Mouse (Mus musculus): Measurements from ENCODE around the gene Slco1a1. TPM values are rescaled to one million over a fixed set of nuclear protein-coding genes. Genes with fewer than 3 reads are reported as not detected.

Gene Slco1a1
- not detected in 2 replicates for polyA plus RNA-seq (2014; fragmentation: Nextera tagmentation; extraction: Ambion mirVana)

DNA sequence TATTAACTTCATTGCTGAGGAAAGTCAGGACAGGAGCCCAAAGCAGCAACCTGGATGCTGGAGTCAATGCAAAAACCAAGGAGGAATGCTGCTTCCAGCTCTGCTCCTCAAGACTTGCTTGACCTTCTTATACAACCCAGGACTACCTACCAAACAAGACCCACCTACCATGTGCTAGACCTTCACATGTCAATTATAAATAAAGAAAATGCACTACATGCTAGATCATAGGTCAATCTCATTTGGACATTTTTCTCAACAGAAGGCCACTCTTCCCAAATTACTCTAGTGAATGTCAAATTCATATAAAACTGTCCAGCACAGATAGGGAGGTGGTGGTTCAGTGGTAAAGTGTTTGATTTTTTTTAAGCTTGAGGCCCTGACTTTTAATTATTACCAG, at the start of gene Slco1a1:
Gene Slco1a1, minus strand, starts transcription at position 101 of the 400 bp plus-strand sequence.
- H3K27me3 ChIP-seq (ENCODE audit: control insufficient read depth, insufficient read depth, low read length), result no peaks in the 10 kb centered on the region
- no peak within 1 kb of the TSS for H3K9ac ChIP-seq (ENCODE audit: low read length)
- no peaks in the 10 kb centered on the region for H3K9me3 ChIP-seq (ENCODE audit: control insufficient read depth, low read length)
- DNase-seq (ENCODE audit: low spot score) (no peak), ATAC-seq (ENCODE audit: insufficient number of reproducible peaks, low FRiP score, low TSS enrichment, low read depth) (no peak)
- H3K4me2 ChIP-seq (ENCODE audit: low read depth, severe bottlenecking), result no peak within 1 kb of the TSS
- H3K4me1 ChIP-seq (ENCODE audit: control insufficient read depth, insufficient read depth, low read length), result no peaks in the 10 kb centered on the region
- no peak within 1 kb of the TSS for H3K27ac ChIP-seq (replicated peaks; ENCODE audit: low read depth, low read length)
- H3K4me3 ChIP-seq (ENCODE audit: low read depth, low read length), result no peak within 1 kb of the TSS
- H3K36me3 ChIP-seq (ENCODE audit: control insufficient read depth, insufficient read depth, low read length), result no peaks in the 10 kb centered on the region

DNA sequence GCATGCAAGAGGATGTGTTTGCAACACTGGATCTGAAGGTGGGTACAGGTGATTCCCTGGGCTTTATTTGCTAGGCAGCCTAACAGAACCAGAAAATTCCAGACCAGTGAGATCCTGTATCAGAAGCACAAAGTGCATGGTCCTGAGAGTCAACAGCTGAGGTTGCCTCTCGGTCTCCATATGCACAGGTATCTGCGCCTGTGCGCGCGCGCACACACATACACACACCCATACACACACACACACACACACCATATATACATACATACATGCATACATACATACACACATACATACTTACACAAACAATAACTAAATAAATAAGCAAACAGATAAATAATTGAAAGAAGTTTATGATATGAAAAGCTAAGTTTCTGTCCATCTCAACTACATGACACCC, 40.0 kb upstream of the Slco1a1 start:
- Histone ChIP-seq H3K9me3 (ENCODE audit: control insufficient read depth, low read length) (no peaks in the 10 kb centered on the region), H3K4me3 (ENCODE audit: low read depth, low read length) (no peak overlapping the region), H3K36me3 (ENCODE audit: control insufficient read depth, insufficient read depth, low read length) (no peaks in the 10 kb centered on the region), H3K4me2 (ENCODE audit: low read depth, severe bottlenecking) (no peak overlapping the region), H3K27me3 (ENCODE audit: control insufficient read depth, insufficient read depth, low read length) (no peaks in the 10 kb centered on the region), H3K27ac (replicated peaks; ENCODE audit: low read depth, low read length) (no peak overlapping the region), H3K9ac (ENCODE audit: low read length) (no peak overlapping the region), H3K4me1 (ENCODE audit: control insufficient read depth, insufficient read depth, low read length) (no peaks in the 10 kb centered on the region)
- over 99% methylated on average over 6 of the region's 6 CpGs for WGBS
- ATAC-seq (ENCODE audit: insufficient number of reproducible peaks, low FRiP score, low TSS enrichment, low read depth) (0 out of 2 replicates have a peak, but pooled peaks have one; percentile 21), DNase-seq (ENCODE audit: low spot score) (no peak)

DNA sequence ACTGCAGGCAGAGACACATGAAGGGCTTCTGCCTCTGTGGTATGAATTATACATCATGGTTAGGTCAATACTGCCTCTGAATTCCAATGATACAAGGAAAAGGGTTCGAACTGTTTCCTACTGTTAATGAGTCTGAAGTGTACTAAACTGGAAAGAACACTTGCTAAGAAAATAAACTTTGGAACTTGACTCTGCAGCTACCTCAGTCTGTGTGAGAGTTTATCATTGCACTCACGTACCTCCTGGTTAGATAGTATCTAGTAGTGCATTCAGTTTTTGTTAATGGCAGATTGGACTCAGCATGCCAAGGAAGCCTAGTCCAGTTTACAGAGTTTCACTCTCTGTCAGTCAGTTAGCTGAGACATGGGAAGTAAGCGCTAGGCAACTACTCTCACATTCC, 37.9 kb upstream of the Slco1a1 start:
- H3K9ac ChIP-seq (ENCODE audit: low read length), result no peak overlapping the region
- WGBS, result 87% methylated on average over 3 of the region's 3 CpGs
- no peak for DNase-seq (ENCODE audit: low spot score)

DNA sequence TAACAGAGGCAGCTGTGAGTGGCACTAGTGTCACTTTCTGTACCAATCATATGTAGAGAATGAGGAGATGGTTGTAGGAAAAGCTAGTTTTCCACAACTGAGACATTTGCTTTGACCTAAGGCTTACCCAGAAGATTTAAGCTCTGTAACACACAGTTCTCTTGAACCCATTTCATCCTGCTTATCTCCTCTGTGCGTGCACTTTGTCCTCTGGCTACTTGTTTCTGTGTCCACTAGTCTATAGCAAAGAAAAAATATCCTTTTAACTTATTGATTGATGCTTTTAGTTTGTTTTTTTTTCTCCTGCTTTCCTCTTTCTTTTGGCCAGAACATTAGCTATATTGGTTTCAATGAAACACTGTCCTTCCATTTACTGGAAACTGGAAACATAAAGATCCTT, 15.7 kb upstream of the Slco1a1 start:
- no peaks in the 10 kb centered on the region for H3K27me3 ChIP-seq (ENCODE audit: control insufficient read depth, insufficient read depth, low read length)
- no peak overlapping the region for H3K4me2 ChIP-seq (ENCODE audit: low read depth, severe bottlenecking)
- no peaks in the 10 kb centered on the region for H3K36me3 ChIP-seq (ENCODE audit: control insufficient read depth, insufficient read depth, low read length)
- no peaks in the 10 kb centered on the region for H3K9me3 ChIP-seq (ENCODE audit: control insufficient read depth, low read length)
- H3K4me1 ChIP-seq (ENCODE audit: control insufficient read depth, insufficient read depth, low read length), result no peaks in the 10 kb centered on the region
- H3K9ac ChIP-seq (ENCODE audit: low read length), result no peak overlapping the region
- DNase-seq (ENCODE audit: low spot score), result no peak
- no peak for ATAC-seq (ENCODE audit: insufficient number of reproducible peaks, low FRiP score, low TSS enrichment, low read depth)
- no peak overlapping the region for H3K27ac ChIP-seq (replicated peaks; ENCODE audit: low read depth, low read length)
- 76% methylated on average over 1 of the region's 1 CpGs for WGBS
- no peak overlapping the region for H3K4me3 ChIP-seq (ENCODE audit: low read depth, low read length)

More for the DNA sequence above, 37.9 kb upstream of the Slco1a1 start:
- Histone ChIP-seq H3K27me3 (ENCODE audit: control insufficient read depth, insufficient read depth, low read length) (no peaks in the 10 kb centered on the region), H3K4me3 (ENCODE audit: low read depth, low read length) (no peak overlapping the region), H3K4me2 (ENCODE audit: low read depth, severe bottlenecking) (no peak overlapping the region), H3K4me1 (ENCODE audit: control insufficient read depth, insufficient read depth, low read length) (no peaks in the 10 kb centered on the region), H3K27ac (replicated peaks; ENCODE audit: low read depth, low read length) (no peak overlapping the region), H3K9me3 (ENCODE audit: control insufficient read depth, low read length) (no peaks in the 10 kb centered on the region), H3K36me3 (ENCODE audit: control insufficient read depth, insufficient read depth, low read length) (no peaks in the 10 kb centered on the region)
- ATAC-seq (ENCODE audit: insufficient number of reproducible peaks, low FRiP score, low TSS enrichment, low read depth), result no peak

DNA sequence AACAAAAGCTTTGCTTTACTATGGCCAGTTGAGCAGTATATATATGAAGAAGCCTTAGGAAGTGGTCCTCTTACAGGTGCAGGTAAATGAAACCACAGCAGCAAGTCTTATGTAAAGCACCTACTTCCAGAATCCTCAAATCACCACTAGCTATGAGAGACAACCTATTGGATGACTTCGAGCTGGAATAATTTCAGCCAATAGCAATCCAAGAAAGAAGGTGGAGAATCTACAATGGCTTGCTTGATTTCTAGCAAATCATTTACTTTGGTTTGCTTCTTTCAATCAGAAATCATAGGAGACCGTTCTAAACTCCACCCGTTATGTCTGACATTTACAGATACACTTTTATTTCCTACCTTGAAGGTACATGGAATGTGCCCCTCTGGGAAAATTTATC, 15.1 kb upstream of the Slco1a1 start:
- no peak overlapping the region for H3K27ac ChIP-seq (replicated peaks; ENCODE audit: low read depth, low read length)
- 91% methylated on average over 3 of the region's 3 CpGs for WGBS

DNA sequence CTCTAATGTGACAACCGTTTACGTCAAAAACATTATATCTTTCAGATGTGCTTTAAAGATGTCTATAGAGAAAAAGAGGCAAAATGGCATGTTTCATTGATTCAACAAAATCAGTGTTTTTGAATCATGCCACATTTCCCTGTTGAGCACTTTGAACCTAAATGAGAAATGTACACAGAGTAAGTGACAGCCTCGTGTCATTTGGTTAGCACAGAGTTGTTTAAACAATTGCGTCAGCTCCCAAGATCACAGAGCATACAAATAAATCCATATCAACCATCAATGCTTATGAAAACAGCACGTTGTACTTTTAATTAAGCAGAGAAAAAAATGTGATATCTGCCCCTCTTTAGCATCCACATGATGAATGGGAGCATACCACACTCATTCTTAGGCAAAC, 13.7 kb upstream of the Slco1a1 start:
- DNase-seq (ENCODE audit: low spot score), result no peak
- no peaks in the 10 kb centered on the region for H3K4me1 ChIP-seq (ENCODE audit: control insufficient read depth, insufficient read depth, low read length)
- no peaks in the 10 kb centered on the region for H3K9me3 ChIP-seq (ENCODE audit: control insufficient read depth, low read length)
- no peaks in the 10 kb centered on the region for H3K36me3 ChIP-seq (ENCODE audit: control insufficient read depth, insufficient read depth, low read length)
- H3K27ac ChIP-seq (replicated peaks; ENCODE audit: low read depth, low read length), result no peak overlapping the region
- H3K4me2 ChIP-seq (ENCODE audit: low read depth, severe bottlenecking), result no peak overlapping the region
- H3K4me3 ChIP-seq (ENCODE audit: low read depth, low read length), result no peak overlapping the region
- no peak overlapping the region for H3K9ac ChIP-seq (ENCODE audit: low read length)
- ATAC-seq (ENCODE audit: insufficient number of reproducible peaks, low FRiP score, low TSS enrichment, low read depth), result no peak
- no peaks in the 10 kb centered on the region for H3K27me3 ChIP-seq (ENCODE audit: control insufficient read depth, insufficient read depth, low read length)
- WGBS, result 84% methylated on average over 5 of the region's 5 CpGs

More for the DNA sequence above, 15.1 kb upstream of the Slco1a1 start:
- Histone ChIP-seq H3K9ac (ENCODE audit: low read length) (no peak overlapping the region), H3K27me3 (ENCODE audit: control insufficient read depth, insufficient read depth, low read length) (no peaks in the 10 kb centered on the region), H3K4me1 (ENCODE audit: control insufficient read depth, insufficient read depth, low read length) (no peaks in the 10 kb centered on the region), H3K4me2 (ENCODE audit: low read depth, severe bottlenecking) (no peak overlapping the region), H3K36me3 (ENCODE audit: control insufficient read depth, insufficient read depth, low read length) (no peaks in the 10 kb centered on the region), H3K9me3 (ENCODE audit: control insufficient read depth, low read length) (no peaks in the 10 kb centered on the region), H3K4me3 (ENCODE audit: low read depth, low read length) (no peak overlapping the region)
- ATAC-seq (ENCODE audit: insufficient number of reproducible peaks, low FRiP score, low TSS enrichment, low read depth), result no peak
- DNase-seq (ENCODE audit: low spot score), result no peak

DNA sequence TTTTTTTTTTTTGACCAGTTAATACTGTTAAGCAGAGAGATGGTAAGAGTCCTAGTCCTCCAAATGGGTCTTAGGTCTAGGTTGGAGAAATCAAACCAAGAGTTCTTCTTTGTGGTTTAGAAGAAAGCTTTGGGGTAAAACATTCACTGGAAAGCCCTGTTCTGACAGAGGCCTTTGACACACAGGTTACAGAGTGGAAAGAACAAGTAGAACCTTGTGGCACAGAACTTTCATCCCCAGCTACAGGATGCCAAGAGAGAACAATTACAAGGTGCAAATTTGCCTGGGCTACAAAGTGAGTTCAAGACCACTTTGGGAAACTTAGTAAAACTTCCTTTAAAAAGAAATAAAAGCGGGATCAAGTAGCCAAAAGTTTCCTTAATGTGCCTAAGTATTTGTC, 6.3 kb downstream of the Slco1a1 start:
- H3K27me3 ChIP-seq (ENCODE audit: control insufficient read depth, insufficient read depth, low read length), result no peaks in the 10 kb centered on the region
- no peak overlapping the region for H3K27ac ChIP-seq (replicated peaks; ENCODE audit: low read depth, low read length)
- ATAC-seq (ENCODE audit: insufficient number of reproducible peaks, low FRiP score, low TSS enrichment, low read depth), result no peak
- H3K4me3 ChIP-seq (ENCODE audit: low read depth, low read length), result no peak overlapping the region
- no peaks in the 10 kb centered on the region for H3K4me1 ChIP-seq (ENCODE audit: control insufficient read depth, insufficient read depth, low read length)
- H3K9me3 ChIP-seq (ENCODE audit: control insufficient read depth, low read length), result no peaks in the 10 kb centered on the region
- WGBS, result 81% methylated on average over 1 of the region's 1 CpGs
- no peak overlapping the region for H3K4me2 ChIP-seq (ENCODE audit: low read depth, severe bottlenecking)
- no peaks in the 10 kb centered on the region for H3K36me3 ChIP-seq (ENCODE audit: control insufficient read depth, insufficient read depth, low read length)
- no peak overlapping the region for H3K9ac ChIP-seq (ENCODE audit: low read length)
- no peak for DNase-seq (ENCODE audit: low spot score)

DNA sequence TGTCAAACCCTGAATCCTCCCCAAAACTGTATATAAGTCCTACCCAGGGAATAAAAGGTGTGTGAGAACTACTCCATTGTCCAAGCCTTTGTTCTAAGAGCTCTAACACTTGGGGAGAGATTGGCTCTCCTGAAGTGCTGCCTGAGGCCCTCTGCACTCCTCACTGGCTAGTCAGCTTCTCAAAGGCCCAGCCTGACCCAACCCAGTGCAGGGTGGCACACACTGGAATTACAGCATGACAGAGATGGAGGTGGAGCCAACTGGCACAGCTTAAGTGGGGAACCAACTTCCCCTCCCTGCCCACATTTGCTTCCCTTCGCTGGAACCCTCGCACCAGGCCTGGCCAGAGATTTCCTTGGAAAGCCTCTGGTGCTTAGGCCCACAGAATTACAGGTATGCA, 48.6 kb downstream of the Slco1a1 start:
- ATAC-seq (ENCODE audit: insufficient number of reproducible peaks, low FRiP score, low TSS enrichment, low read depth), result 0 out of 2 replicates have a peak, but pooled peaks have one; percentile 39
- no peak for DNase-seq (ENCODE audit: low spot score)
- H3K27ac ChIP-seq (replicated peaks; ENCODE audit: low read depth, low read length), result no peak overlapping the region
- no peaks in the 10 kb centered on the region for H3K36me3 ChIP-seq (ENCODE audit: control insufficient read depth, insufficient read depth, low read length)
- no peaks in the 10 kb centered on the region for H3K4me1 ChIP-seq (ENCODE audit: control insufficient read depth, insufficient read depth, low read length)
- WGBS, result 63% methylated on average over 2 of the region's 2 CpGs
- no peaks in the 10 kb centered on the region for H3K9me3 ChIP-seq (ENCODE audit: control insufficient read depth, low read length)
- H3K4me2 ChIP-seq (ENCODE audit: low read depth, severe bottlenecking), result no peak overlapping the region
- H3K9ac ChIP-seq (ENCODE audit: low read length), result no peak overlapping the region
- no peak overlapping the region for H3K4me3 ChIP-seq (ENCODE audit: low read depth, low read length)
- no peaks in the 10 kb centered on the region for H3K27me3 ChIP-seq (ENCODE audit: control insufficient read depth, insufficient read depth, low read length)

DNA sequence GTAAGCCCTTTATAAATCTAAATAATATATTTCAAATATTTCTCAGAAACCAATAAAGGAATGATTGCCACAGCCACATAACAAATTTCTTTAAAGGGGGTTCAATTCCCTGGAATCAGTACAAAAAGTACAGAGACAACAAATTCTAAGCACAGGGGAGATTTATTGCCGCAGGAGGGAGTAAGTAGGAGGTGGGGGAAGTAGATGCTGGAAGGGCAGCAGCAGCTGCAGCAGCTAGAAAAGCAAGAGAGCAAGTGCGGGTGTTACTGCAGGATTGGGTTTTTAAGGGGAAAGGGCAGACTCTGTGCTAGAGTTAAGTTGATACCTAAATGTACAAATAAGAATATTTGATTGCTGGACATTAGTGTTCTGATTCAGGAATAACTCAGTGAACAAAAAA, 57.0 kb downstream of the Slco1a1 start:
- Histone ChIP-seq H3K36me3 (ENCODE audit: control insufficient read depth, insufficient read depth, low read length) (no peaks in the 10 kb centered on the region), H3K9ac (ENCODE audit: low read length) (no peak overlapping the region), H3K9me3 (ENCODE audit: control insufficient read depth, low read length) (no peaks in the 10 kb centered on the region), H3K27me3 (ENCODE audit: control insufficient read depth, insufficient read depth, low read length) (no peaks in the 10 kb centered on the region), H3K4me3 (ENCODE audit: low read depth, low read length) (no peak overlapping the region), H3K4me2 (ENCODE audit: low read depth, severe bottlenecking) (no peak overlapping the region), H3K4me1 (ENCODE audit: control insufficient read depth, insufficient read depth, low read length) (no peaks in the 10 kb centered on the region), H3K27ac (replicated peaks; ENCODE audit: low read depth, low read length) (no peak overlapping the region)
- DNase-seq (ENCODE audit: low spot score) (no peak), ATAC-seq (ENCODE audit: insufficient number of reproducible peaks, low FRiP score, low TSS enrichment, low read depth) (no peak)
- 57% methylated on average over 2 of the region's 2 CpGs for WGBS

All from limb, embryonic 11.5 days (tissue).